Mouse (Mus musculus): ENCODE measurements around the gene Havcr2. TPM values are rescaled to one million over a fixed set of nuclear protein-coding genes. Genes with fewer than 3 reads are reported as not detected.
"Not testable (repeated sequence)": the region's sequence is repeated elsewhere in the genome, so short reads cannot be mapped to it uniquely, and the experiment has no call there.

Gene Havcr2
- total and polyA plus RNA-seq, 3 experiments, result 0.08 to 0.48 (median 0.31) TPM

GRCm38 (mm10) chr11:46421086-46421888 lies 33.4 kb upstream of the Havcr2 start:
- no peaks in the 10 kb centered on the region for H3K36me3 ChIP-seq (ENCODE audit: control insufficient read depth, insufficient read depth, low read length)
- 72% methylated on average over 8 of the region's 8 CpGs for WGBS

GRCm38 (mm10) chr11:46428131-46428530 lies 26.6 kb upstream of the Havcr2 start:
- H3K27ac ChIP-seq; DNase-seq; H3K4me1 ChIP-seq (ENCODE audit: control insufficient read depth, insufficient read depth, low read length); H3K27me3 ChIP-seq (ENCODE audit: control insufficient read depth, insufficient read depth, low read length); H3K9ac ChIP-seq (ENCODE audit: low read depth, low read length); H3K79me2 ChIP-seq (replicated peaks; ENCODE audit: control insufficient read depth, insufficient read depth, low read length); H3K36me3 ChIP-seq (ENCODE audit: control insufficient read depth, insufficient read depth, low read length); intact Hi-C loops (cut with DNase I); H3K4me3 ChIP-seq: not testable (repeated sequence)
- 53% methylated on average over 4 of the region's 4 CpGs for WGBS

More at GRCm38 (mm10) chr11:46421086-46421888, 33.4 kb upstream of the Havcr2 start:
- H3K9ac ChIP-seq (ENCODE audit: low read depth, low read length), result no peak overlapping the region
- H3K27ac ChIP-seq, result no peak overlapping the region
- intact Hi-C loops (cut with DNase I), result no loop called here
- no peaks in the 10 kb centered on the region for H3K27me3 ChIP-seq (ENCODE audit: control insufficient read depth, insufficient read depth, low read length)
- no peaks in the 10 kb centered on the region for H3K4me1 ChIP-seq (ENCODE audit: control insufficient read depth, insufficient read depth, low read length)
- no peaks in the 10 kb centered on the region for H3K79me2 ChIP-seq (replicated peaks; ENCODE audit: control insufficient read depth, insufficient read depth, low read length)
- TF ChIP-seq EP300 (IDR thresholded peaks at IDR 0.05; ENCODE audit: insufficient read depth, low read depth, low read length), result no peak
- no peak for TF ChIP-seq CTCF (IDR thresholded peaks at IDR 0.05)
- TF ChIP-seq POLR2A (IDR thresholded peaks at IDR 0.05; ENCODE audit: insufficient read depth, low read depth, low read length), result no peak
- no peak for DNase-seq
- H3K4me3 ChIP-seq, result no peak overlapping the region

GRCm38 (mm10) chr11:46430123-46430522 lies 24.6 kb upstream of the Havcr2 start:
- DNase-seq, result no peak
- Histone ChIP-seq H3K4me3 (no peak overlapping the region), H3K27me3 (ENCODE audit: control insufficient read depth, insufficient read depth, low read length) (no peaks in the 10 kb centered on the region), H3K79me2 (replicated peaks; ENCODE audit: control insufficient read depth, insufficient read depth, low read length) (no peaks in the 10 kb centered on the region), H3K4me1 (ENCODE audit: control insufficient read depth, insufficient read depth, low read length) (no peaks in the 10 kb centered on the region), H3K27ac (no peak overlapping the region), H3K9ac (ENCODE audit: low read depth, low read length) (no peak overlapping the region), H3K36me3 (ENCODE audit: control insufficient read depth, insufficient read depth, low read length) (no peaks in the 10 kb centered on the region)
- TF ChIP-seq CTCF (IDR thresholded peaks at IDR 0.05), result no peak
- TF ChIP-seq EP300 (IDR thresholded peaks at IDR 0.05; ENCODE audit: insufficient read depth, low read depth, low read length), result no peak
- TF ChIP-seq POLR2A (IDR thresholded peaks at IDR 0.05; ENCODE audit: insufficient read depth, low read depth, low read length), result no peak
- 77% methylated on average over 2 of the region's 2 CpGs for whole genome bisulfite sequencing
- intact Hi-C loops (cut with DNase I), result loop anchor here (10.0 kb wide), 1 partner anchor 475 kb away; the partner anchor contains the start of gene Thg1l

DNA sequence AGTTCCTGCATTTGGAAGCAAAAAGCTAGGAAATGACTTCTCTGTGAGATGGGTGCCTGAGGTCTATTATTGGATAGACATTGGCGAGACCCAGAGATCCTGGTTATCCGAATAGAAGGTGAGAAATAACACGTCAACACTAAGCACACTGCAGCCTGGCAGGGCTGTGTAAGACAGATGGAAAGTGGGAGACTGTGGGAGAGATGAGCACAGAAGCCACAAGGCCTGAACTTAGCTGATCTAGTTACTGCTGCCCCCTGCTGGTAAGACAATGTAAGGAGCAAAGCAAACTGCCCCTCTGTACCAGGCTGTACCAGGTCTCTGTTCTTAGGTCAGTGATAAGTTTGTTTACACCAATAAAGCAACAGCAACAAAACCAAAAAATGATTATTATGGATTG lies 23.6 kb upstream of the Havcr2 start:
- no peaks in the 10 kb centered on the region for H3K27me3 ChIP-seq (ENCODE audit: control insufficient read depth, insufficient read depth, low read length)
- no peaks in the 10 kb centered on the region; the same call in 1 of the 2 replicates for H3K36me3 ChIP-seq (ENCODE audit: control insufficient read depth, insufficient read depth, low read length)
- DNase-seq, result peak; percentile 43 to 46
- H3K4me3 ChIP-seq, result no peak overlapping the region
- H3K79me2 ChIP-seq (replicated peaks; ENCODE audit: control insufficient read depth, insufficient read depth, low read length), result no peaks in the 10 kb centered on the region
- intact Hi-C loops (cut with DNase I), result loop anchor here (1.0 to 10.0 kb wide), 2 partner anchors 162 to 476 kb away; partner anchors contain the start of gene Thg1l
- no peak overlapping the region for H3K9ac ChIP-seq (ENCODE audit: low read depth, low read length)
- H3K4me1 ChIP-seq (ENCODE audit: control insufficient read depth, insufficient read depth, low read length), result no peaks in the 10 kb centered on the region
- TF ChIP-seq POLR2A (IDR thresholded peaks at IDR 0.05; ENCODE audit: insufficient read depth, low read depth, low read length) (no peak), CTCF (IDR thresholded peaks at IDR 0.05) (peak; percentile 91), EP300 (IDR thresholded peaks at IDR 0.05; ENCODE audit: insufficient read depth, low read depth, low read length) (no peak)
- 25% methylated on average over 3 of the region's 3 CpGs for WGBS
- H3K27ac ChIP-seq, result no peak overlapping the region

DNA sequence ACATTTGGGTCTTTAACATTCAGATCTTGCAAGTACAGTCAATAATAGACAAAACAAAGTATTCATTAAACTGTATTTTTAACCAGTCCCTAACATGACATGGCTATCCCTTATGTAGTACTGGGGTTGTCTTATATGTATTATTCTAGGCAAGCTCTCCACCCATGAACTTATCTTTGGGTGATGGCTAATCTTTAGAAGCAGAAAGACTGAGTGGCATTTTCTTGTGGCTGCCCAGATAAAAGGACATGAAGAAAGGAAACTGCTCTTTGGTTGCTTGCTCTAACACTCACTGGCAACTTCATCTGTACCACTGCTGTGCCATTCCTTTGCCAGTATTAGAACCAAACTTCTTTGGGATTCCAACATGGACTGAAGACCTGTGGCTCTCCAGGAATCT lies 19.4 kb upstream of the Havcr2 start:
- Histone ChIP-seq H3K9ac (ENCODE audit: low read depth, low read length) (no peak overlapping the region), H3K79me2 (replicated peaks; ENCODE audit: control insufficient read depth, insufficient read depth, low read length) (no peaks in the 10 kb centered on the region), H3K27ac (no peak overlapping the region), H3K4me3 (no peak overlapping the region), H3K27me3 (ENCODE audit: control insufficient read depth, insufficient read depth, low read length) (no peaks in the 10 kb centered on the region), H3K4me1 (ENCODE audit: control insufficient read depth, insufficient read depth, low read length) (peaks cover 3% of the 10 kb centered on the region), H3K36me3 (ENCODE audit: control insufficient read depth, insufficient read depth, low read length) (peaks cover 4% of the 10 kb centered on the region)
- no peak for DNase-seq
- TF ChIP-seq EP300 (IDR thresholded peaks at IDR 0.05; ENCODE audit: insufficient read depth, low read depth, low read length) (no peak), POLR2A (IDR thresholded peaks at IDR 0.05; ENCODE audit: insufficient read depth, low read depth, low read length) (no peak), CTCF (IDR thresholded peaks at IDR 0.05) (no peak)
- intact Hi-C loops (cut with DNase I), result loop anchor here (10.0 kb wide), 1 partner anchor 481 kb away; the partner anchor contains the start of gene Thg1l

- intact Hi-C loops (cut with DNase I), result loop anchor here (10.0 kb wide), 1 partner anchor 482 kb away; the partner anchor contains the start of gene Thg1l
- H3K4me1 ChIP-seq (ENCODE audit: control insufficient read depth, insufficient read depth, low read length), result peaks cover 3% of the 10 kb centered on the region
- DNase-seq, result peak; percentile 90 to 96
- H3K27me3 ChIP-seq (ENCODE audit: control insufficient read depth, insufficient read depth, low read length), result no peaks in the 10 kb centered on the region
- peak; percentile 81 for TF ChIP-seq POLR2A (IDR thresholded peaks at IDR 0.05; ENCODE audit: insufficient read depth, low read depth, low read length)
- 0 out of 2 replicates have a peak, but pooled peaks have one; percentile 22 for TF ChIP-seq EP300 (IDR thresholded peaks at IDR 0.05; ENCODE audit: insufficient read depth, low read depth, low read length)
- TF ChIP-seq CTCF (IDR thresholded peaks at IDR 0.05), result no peak
- peak within 1 kb of the TSS; percentile 92 for H3K9ac ChIP-seq (ENCODE audit: low read depth, low read length)
- H3K4me3 ChIP-seq, result peak within 1 kb of the TSS; percentile 99
- WGBS, result under 1% methylated on average over 59 of the region's 59 CpGs
- peaks cover 9% of the 10 kb centered on the region for H3K36me3 ChIP-seq (ENCODE audit: control insufficient read depth, insufficient read depth, low read length)
- no peaks in the 10 kb centered on the region for H3K79me2 ChIP-seq (replicated peaks; ENCODE audit: control insufficient read depth, insufficient read depth, low read length)
- peak within 1 kb of the TSS; percentile 95 for H3K27ac ChIP-seq
These were observed 17.8 kb upstream of the Havcr2 start, which contains the start of gene Med7 for GRCm38 (mm10) chr11:46436760-46437458. TSS of gene Med7 (plus strand) at chr11:46436925.
